Mouse (Mus musculus) frontal cortex, adult 2 months (tissue): ENCODE measurements around the gene Cd300c. TPM values are rescaled to one million over a fixed set of nuclear protein-coding genes. Genes with fewer than 3 reads are reported as not detected.
"Not testable (repeated sequence)": the region's sequence is repeated elsewhere in the genome, so short reads cannot be mapped to it uniquely, and the experiment has no call there.

Experiments
- DNase-seq, 2 experiments: peaks; one replicate each; pipeline ENCODE4 v3.0.0; 2022; ENCODE audit warnings: low spot score in 1 of 2; ENCODE audit errors: extremely low spot score in 1 of 2
- polyA plus RNA-seq: library from polyadenylated mRNA; depleted of rRNA; stranded (reverse); fragments of >200 nt; gene quantifications from 2 replicates; pipeline ENCODE4 v1.2.3, GENCODE M21; 2012; rRNA removed

Cd300c gene
- not detected in 2 replicates for polyA plus RNA-seq

DNA sequence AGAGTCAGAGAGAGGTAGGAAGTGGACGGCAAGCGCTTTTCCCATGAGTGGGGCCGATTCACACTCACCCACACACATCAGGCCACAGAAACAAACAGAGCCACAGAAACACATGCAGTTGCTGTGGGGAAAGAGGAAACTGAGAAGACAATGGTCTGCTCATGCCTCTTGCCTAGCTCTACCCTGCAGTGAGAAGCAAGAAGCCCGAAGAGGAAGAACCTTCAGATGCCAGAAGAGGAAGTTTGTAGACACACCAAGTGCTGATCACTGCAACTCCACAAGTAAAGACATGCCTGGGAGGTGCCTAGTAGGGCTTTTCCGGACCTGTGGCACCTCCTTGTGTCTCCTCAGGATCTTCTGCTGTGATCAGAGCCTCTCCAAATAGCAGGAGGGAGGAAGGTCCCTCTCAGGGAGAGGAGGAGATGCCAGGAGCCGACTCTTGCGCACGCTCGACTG is at the start of gene Cd300c:
Cd300c (minus strand) TSS at position 406 of the 456 bp plus-strand sequence.
- DNase-seq = no peak

GRCm38 (mm10) chr11:115016093-115016492 is 47.1 kb upstream of the Cd300c start, which contains the start of gene Cd300ld2:
Gene Cd300ld2 (minus strand): TSS chr11:115016193.
- not testable (repeated sequence) for DNase-seq

- DNase-seq = no peak
Measured at GRCm38 (mm10) chr11:115004070-115004469, 35.1 kb upstream of the Cd300c start.

DNA sequence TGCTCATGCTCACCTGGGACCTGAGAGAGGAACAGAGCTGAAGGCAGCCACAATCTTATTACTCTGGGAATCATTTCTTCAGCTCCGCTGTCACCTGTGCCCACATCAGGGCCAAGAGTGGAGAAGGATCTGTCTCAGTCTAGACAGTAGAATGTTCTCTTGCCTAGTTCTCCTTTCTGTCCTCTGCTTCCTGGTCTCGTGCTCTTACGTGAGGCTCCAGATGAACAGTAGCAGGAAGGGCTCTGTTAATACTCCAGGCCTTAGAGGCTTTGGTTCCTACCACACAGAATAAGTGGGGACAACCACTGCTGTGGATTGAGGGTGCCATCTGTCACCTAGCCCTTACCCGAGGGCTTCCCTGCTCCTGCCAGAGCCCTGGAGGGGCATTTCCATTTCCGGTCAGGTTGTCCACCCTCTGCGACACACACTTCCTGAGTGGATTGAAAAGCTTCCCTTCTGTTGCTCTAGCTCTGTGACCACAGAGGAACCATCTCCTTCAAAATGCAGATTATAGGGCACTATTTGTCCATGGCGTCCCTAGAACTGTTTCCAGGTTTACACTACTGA is 32.6 kb upstream of the Cd300c start, which contains the start of gene Cd300c2:
Cd300c2 (minus strand) TSS at position 407 of the 567 bp plus-strand sequence.
- DNase-seq = no peak

DNA sequence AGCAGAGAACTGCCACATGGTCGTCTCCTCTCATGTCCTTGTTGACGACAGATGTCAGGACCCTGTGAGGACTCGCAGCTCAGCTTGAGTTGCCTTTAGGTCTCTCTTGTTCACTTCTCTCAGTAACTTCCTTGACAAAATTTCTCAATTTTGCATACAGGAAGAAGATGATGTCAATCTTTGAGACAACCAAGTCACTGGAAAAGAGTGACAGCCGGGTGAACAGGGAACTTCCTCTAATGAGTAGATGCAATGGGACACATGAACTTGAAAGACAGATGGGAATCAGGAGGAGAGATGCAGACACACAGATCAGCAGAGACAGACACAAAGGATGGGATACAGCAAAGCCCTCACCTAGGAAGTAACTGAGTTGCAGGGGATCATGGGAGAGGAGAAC is 20.8 kb upstream of the Cd300c start, which contains the start of gene Cd300ld:
Cd300ld (minus strand) TSS at position 130 of the 400 bp plus-strand sequence.
- no peak for DNase-seq

DNA sequence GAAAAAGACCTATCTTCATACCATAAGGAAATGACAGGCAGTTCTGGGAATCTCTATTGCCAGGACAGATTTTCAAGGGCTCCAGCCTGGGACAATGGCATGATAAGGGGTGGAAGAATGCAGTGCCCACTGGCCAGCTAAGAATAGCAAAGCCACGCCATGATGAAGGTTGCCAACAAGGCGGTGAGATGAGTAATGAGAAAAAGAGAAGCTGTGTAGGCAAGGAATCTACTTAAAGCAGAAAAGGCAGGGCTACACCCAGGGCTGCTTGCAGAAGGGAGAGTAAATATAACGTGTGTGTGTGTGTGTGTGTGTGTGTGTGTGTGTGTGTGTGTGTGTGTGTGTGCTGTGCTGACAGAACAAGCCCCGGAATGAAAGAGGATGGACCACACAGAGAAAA is 12.9 kb upstream of the Cd300c start:
- DNase-seq = peak in 1 of 2 experiments; percentile 26

DNA sequence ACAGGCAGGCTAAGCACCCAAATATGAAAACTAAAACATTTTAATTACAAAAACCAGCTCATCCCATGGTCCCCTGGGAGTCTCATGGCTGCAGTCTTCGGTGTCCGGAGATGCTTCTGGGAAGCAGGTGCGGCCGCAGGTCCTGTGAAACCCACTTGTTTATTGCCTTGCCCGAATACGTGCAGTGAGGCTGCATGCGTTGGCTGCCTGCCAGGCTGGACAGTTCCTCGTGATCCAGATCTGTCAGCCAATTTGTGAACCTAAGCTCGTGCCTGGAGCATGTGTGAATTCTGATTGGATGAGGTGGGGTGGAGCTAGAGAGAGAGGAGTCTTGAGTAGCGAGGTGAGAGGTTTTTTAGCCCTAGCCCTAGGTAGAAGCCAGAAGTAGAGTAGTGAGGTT is 3.8 kb upstream of the Cd300c start:
- DNase-seq = no peak

- DNase-seq = peak in 1 of 2 experiments; percentile 8
Measured at GRCm38 (mm10) chr11:114965182-114965828, 3.7 kb downstream of the Cd300c start.

GRCm38 (mm10) chr11:114960369-114960768 is 8.6 kb downstream of the Cd300c start:
- no peak for DNase-seq

DNA sequence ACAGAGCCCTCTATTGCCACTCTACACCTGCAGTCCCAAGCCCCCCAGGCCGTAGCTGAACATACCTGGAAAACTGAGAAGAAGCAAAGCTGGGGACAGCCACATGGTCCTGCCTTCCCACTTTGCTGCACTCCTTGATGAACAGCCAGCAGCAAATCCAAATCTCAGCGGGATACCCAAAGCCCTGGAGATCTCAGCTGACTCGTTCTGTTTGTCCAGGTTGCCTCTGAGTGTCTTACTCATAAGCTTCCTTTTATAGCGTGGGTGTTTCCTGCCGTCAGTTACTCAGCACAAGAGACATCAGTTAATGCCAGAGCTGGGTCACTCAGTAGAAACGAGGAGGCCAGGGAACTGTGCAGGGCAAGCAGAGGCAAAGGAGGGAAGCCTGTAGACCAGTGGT is 34.8 kb downstream of the Cd300c start, which contains the start of gene Cd300lb:
Cd300lb (minus strand) TSS at position 243 of the 400 bp plus-strand sequence.
- DNase-seq = no peak

- DNase-seq = no peak
Measured at GRCm38 (mm10) chr11:114933591-114933990, 35.4 kb downstream of the Cd300c start.

DNA sequence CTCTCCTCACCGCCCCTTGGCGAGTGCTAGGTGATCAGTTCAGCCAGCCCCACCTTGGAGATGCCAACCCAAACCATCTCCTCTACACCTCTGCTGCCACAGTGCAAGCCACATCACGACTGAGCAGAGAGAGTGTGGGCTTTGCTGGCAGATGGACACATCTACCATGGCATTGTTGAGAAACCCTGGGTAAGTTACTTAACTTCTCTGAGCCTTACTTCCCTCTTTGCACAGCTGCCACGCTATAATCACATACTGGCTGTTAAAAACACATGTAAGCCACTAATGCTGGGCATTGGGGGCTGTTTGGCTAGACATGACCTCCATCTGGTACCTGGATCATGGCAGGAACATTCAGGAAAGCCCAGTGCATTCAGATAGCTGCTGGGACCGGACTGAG is 37.9 kb downstream of the Cd300c start:
- no peak for DNase-seq

DNA sequence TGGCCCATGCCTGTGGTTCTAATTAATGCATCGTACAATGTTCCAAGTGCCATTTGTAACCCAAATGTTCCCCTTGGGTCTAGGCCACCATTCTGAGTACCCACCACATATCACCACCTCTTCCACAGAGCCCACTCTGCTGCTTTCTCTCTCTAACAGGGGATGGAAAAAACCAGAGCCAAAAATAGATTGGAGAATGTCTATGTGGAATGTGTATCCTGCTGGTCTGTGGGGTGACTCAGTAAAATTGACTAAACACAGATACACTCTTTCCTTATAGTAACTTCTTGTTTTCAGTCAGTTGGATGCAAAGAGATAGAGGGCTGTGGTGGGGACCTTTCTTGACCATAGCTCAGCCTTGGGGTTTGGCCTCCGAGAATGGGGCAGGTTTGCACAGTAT is 39.4 kb downstream of the Cd300c start:
- no peak for DNase-seq

- DNase-seq = no peak
Measured at GRCm38 (mm10) chr11:114923961-114924360, 45.0 kb downstream of the Cd300c start.

GRCm38 (mm10) chr11:114922439-114922838 is 46.5 kb downstream of the Cd300c start:
- DNase-seq = peak; percentile 66 to 74

- no peak for DNase-seq
Measured at GRCm38 (mm10) chr11:114917120-114917519, 51.8 kb downstream of the Cd300c start.

DNA sequence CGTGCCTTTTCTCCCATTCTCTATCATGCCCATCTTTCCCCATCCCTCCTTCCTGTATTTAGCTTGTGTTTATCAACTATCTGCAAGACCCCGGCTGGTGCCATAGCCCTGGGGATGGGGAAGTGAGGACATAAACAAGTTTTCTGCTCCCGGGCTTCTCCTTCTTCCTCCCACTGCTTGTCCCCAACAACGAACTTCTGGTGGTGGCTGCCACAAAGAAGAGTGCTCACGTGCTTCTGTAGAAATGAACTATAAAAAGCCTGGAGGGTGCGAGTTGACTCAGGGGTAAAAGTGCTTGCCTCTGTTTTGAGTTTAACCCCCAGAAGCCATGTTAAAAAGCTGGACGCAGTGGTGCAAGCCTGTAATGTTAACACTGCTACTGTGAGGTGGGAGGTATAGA is 54.0 kb downstream of the Cd300c start:
- DNase-seq = no peak

DNA sequence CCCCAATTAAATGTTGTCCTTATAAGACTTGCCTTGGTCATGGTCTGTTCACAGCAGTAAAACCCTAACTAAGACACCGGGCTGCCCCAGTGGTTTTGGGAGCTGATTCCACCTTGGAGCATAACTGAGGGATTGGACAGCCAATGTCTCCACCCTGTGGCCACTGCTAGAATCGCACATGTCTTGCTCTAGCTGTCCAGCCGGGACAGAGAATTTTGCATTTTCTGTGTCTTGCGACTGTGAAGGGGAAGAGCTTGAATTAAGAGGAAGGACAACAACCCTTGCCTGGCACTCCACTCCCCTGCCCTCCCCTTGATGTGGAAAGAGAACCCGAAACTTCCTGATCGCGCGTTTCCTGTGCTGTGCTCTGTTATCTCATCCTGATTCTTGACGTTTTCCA is 56.1 kb downstream of the Cd300c start:
- DNase-seq = peak; percentile 49 to 92

DNA sequence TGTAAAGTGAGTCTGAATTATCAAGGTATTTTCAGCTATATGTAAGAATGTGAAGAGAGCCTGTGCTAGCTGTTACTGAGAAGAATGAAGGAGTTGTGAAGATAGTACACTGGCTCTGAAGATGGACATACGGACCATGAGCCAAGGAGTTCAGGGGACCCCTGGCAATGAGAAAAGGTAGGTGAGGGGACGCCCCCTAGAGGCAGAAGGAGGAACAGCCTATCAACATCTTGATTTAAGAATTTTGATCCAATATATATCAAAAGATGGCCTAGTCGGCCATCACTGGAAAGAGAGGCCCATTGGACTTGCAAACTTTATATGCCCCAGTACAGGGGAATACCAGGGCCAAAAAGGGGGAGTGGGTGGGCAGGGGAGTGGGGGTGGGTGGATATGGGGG is 59.4 kb downstream of the Cd300c start:
- not testable (repeated sequence) for DNase-seq

- DNase-seq = no peak
Measured at GRCm38 (mm10) chr11:114908086-114908485, 60.9 kb downstream of the Cd300c start.

GRCm38 (mm10) chr11:114907567-114907966 is 61.4 kb downstream of the Cd300c start:
- no peak for DNase-seq
